Mouse (Mus musculus) erythroblast, embryonic 14.5 days (primary cell): ENCODE measurements around the gene Bcas3. TPM values are rescaled to one million over a fixed set of nuclear protein-coding genes. Genes with fewer than 3 reads are reported as not detected.
A peak's percentile ranks its signal among the peaks of the same experiment; 100 is the strongest.

Experiments
- H3K27me3 ChIP-seq: 2 replicates; pipeline ENCODE4 v1.6.1; 2012; ENCODE audit warnings: inconsistent platforms; ENCODE audit not compliant: control insufficient read depth
- H3K36me3 ChIP-seq: 2 replicates; pipeline ENCODE4 v1.6.1; 2012; ENCODE audit warnings: mild to moderate bottlenecking, inconsistent platforms; ENCODE audit not compliant: control insufficient read depth
- H3K4me1 ChIP-seq: 2 replicates; pipeline ENCODE4 v1.6.1; 2012; ENCODE audit warnings: inconsistent platforms; ENCODE audit not compliant: control insufficient read depth
- H3K4me3 ChIP-seq: replicated peaks from 2 replicates; pipeline ENCODE3; 2012; ENCODE audit warnings: moderate library complexity, mild to moderate bottlenecking, inconsistent platforms
- H3K9me3 ChIP-seq: 2 replicates; pipeline ENCODE4 v1.6.1; 2012; ENCODE audit warnings: low read length, inconsistent platforms, mixed read lengths; ENCODE audit not compliant: control insufficient read depth
- GATA1 ChIP-seq: IDR thresholded peaks from 2 replicates; pipeline ENCODE4 v1.6.1; 2012; ENCODE audit warnings: low read length, inconsistent platforms, mixed read lengths
- TAL1 ChIP-seq: IDR thresholded peaks from 3 replicates; pipeline ENCODE4 v1.6.1; 2012; ENCODE audit warnings: low read length, inconsistent platforms, mixed read lengths
- polyA plus RNA-seq: library from polyadenylated mRNA; stranded (reverse); fragments of >175 nt; gene quantifications from 2 replicates; pipeline ENCODE4 v1.2.3, GENCODE M21; 2012

Bcas3 gene
- polyA plus RNA-seq, 1 experiment: 25.9 TPM

- peaks cover 40% of the 10 kb centered on the region for H3K9me3 ChIP-seq
- H3K27me3 ChIP-seq: peaks cover 100% of the 10 kb centered on the region
- H3K36me3 ChIP-seq: no peaks in the 10 kb centered on the region
- no peak for TF ChIP-seq TAL1
- no peak for TF ChIP-seq GATA1
- no peak overlapping the region for H3K4me3 ChIP-seq
- H3K4me1 ChIP-seq: peaks cover 28% of the 10 kb centered on the region
Measured at GRCm38 (mm10) chr11:85841980-85842379, 489.0 kb downstream of the Bcas3 start.

- Histone ChIP-seq H3K4me3 (no peak overlapping the region), H3K9me3 (peaks cover 33% of the 10 kb centered on the region), H3K4me1 (peaks cover 28% of the 10 kb centered on the region), H3K27me3 (peaks cover 96% of the 10 kb centered on the region), H3K36me3 (no peaks in the 10 kb centered on the region)
- TF ChIP-seq TAL1: no peak
- no peak for TF ChIP-seq GATA1
Measured at GRCm38 (mm10) chr11:85842596-85843346, 489.8 kb downstream of the Bcas3 start.

GRCm38 (mm10) chr11:85843347-85843692 is 490.4 kb downstream of the Bcas3 start:
- peaks cover 94% of the 10 kb centered on the region for H3K27me3 ChIP-seq
- peak overlapping the region; percentile 23 for H3K4me3 ChIP-seq
- TF ChIP-seq GATA1 (no peak), TAL1 (no peak)

GRCm38 (mm10) chr11:85844144-85844965 is 491.4 kb downstream of the Bcas3 start:
- Histone ChIP-seq H3K4me3 (peak overlapping the region; percentile 54), H3K36me3 (no peaks in the 10 kb centered on the region), H3K27me3 (peaks cover 93% of the 10 kb centered on the region), H3K9me3 (peaks cover 27% of the 10 kb centered on the region; the same call in 1 of the 2 replicates), H3K4me1 (peaks cover 33% of the 10 kb centered on the region)
- TF ChIP-seq TAL1 (no peak), GATA1 (no peak)

More at GRCm38 (mm10) chr11:85843347-85843692, 490.4 kb downstream of the Bcas3 start:
- peaks cover 27% of the 10 kb centered on the region for H3K9me3 ChIP-seq
- H3K36me3 ChIP-seq: no peaks in the 10 kb centered on the region
- peaks cover 28% of the 10 kb centered on the region for H3K4me1 ChIP-seq

GRCm38 (mm10) chr11:85844971-85845370 is 492.0 kb downstream of the Bcas3 start:
- Histone ChIP-seq H3K27me3 (peaks cover 90% of the 10 kb centered on the region), H3K36me3 (no peaks in the 10 kb centered on the region), H3K4me3 (no peak overlapping the region), H3K4me1 (peaks cover 33% of the 10 kb centered on the region), H3K9me3 (peaks cover 22% of the 10 kb centered on the region; the same call in 1 of the 2 replicates)
- TF ChIP-seq GATA1: no peak
- TF ChIP-seq TAL1: no peak

GRCm38 (mm10) chr11:85845921-85846320 is 493.0 kb downstream of the Bcas3 start:
- no peak overlapping the region for H3K4me3 ChIP-seq
- H3K27me3 ChIP-seq: peaks cover 88% of the 10 kb centered on the region
- H3K9me3 ChIP-seq: peaks cover 13% of the 10 kb centered on the region; the same call in 1 of the 2 replicates
- TF ChIP-seq TAL1 (no peak), GATA1 (no peak)
- peaks cover 33% of the 10 kb centered on the region for H3K4me1 ChIP-seq
- H3K36me3 ChIP-seq: no peaks in the 10 kb centered on the region

GRCm38 (mm10) chr11:85846509-85846908 is 493.5 kb downstream of the Bcas3 start:
- peaks cover 33% of the 10 kb centered on the region for H3K4me1 ChIP-seq
- TF ChIP-seq TAL1 (no peak), GATA1 (no peak)
- no peaks in the 10 kb centered on the region for H3K36me3 ChIP-seq
- H3K27me3 ChIP-seq: peaks cover 85% of the 10 kb centered on the region
- peaks cover 9% of the 10 kb centered on the region; the same call in 1 of the 2 replicates for H3K9me3 ChIP-seq
- no peak overlapping the region for H3K4me3 ChIP-seq

- Histone ChIP-seq H3K27me3 (peaks cover 59% of the 10 kb centered on the region), H3K4me1 (peaks cover 13% of the 10 kb centered on the region), H3K4me3 (no peak overlapping the region), H3K36me3 (no peaks in the 10 kb centered on the region), H3K9me3 (no peaks in the 10 kb centered on the region; the same call in 1 of the 2 replicates)
- TF ChIP-seq GATA1: no peak
- no peak for TF ChIP-seq TAL1
Measured at GRCm38 (mm10) chr11:85849037-85849436, 496.1 kb downstream of the Bcas3 start.

GRCm38 (mm10) chr11:85850233-85850632 is 497.3 kb downstream of the Bcas3 start, which contains the start of gene Gm11444:
Gm11444 (minus strand) TSS chr11:85850333.
- Histone ChIP-seq H3K4me1 (peaks cover 6% of the 10 kb centered on the region), H3K9me3 (no peaks in the 10 kb centered on the region), H3K27me3 (peaks cover 47% of the 10 kb centered on the region), H3K4me3 (no peak within 1 kb of the TSS), H3K36me3 (no peaks in the 10 kb centered on the region)
- TF ChIP-seq GATA1: no peak
